Mouse (Mus musculus) embryo, embryonic 10.5 days (tissue): ENCODE measurements around the gene Gipc1.

Source experiments
- DNase-seq: peaks from one replicate; pipeline ENCODE4 v3.0.0-alpha.2; 2015; ENCODE audit warnings: low spot score

Gene Gipc1

DNA sequence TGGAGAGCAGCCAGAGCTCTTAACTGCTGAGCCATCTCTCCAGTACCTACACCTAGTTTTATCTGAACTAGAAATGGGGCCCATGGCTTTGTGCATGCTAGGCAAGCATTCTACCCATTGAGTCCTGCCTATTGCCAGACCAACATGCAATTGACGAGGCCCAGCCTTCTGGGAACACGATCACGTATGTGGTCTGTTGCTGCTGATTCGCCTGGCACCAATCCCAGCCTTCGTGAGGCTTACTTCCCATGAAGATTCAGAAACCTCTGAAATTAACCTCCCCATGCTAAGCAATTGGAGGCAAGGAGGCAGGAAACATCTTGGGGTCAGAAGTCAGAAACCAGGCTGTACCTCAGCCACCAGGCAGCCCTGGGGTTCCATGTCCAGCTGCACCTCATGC, 28.1 kb downstream of the Gipc1 start:
- DNase-seq, result no peak

DNA sequence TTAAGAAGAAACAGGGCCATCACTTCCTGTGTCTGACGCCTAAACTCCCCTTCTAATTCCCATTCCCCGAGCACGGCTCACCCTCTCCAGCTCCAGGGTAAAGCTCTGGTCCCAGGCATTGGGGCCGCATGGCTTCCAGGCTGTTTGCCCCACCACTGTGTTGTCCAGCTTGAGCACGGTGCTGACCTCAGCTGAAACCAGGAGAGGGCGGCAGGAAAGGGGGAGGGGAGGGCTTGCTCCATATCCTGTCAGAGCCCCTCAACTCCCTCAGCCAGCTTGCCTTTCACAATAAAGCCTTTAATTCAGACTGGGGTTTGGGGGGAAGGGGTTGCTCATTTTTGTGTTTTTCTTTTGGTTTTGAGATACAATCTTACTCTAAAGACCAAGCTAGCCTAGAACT, 28.6 kb downstream of the Gipc1 start:
- peak; percentile 67 for DNase-seq

DNA sequence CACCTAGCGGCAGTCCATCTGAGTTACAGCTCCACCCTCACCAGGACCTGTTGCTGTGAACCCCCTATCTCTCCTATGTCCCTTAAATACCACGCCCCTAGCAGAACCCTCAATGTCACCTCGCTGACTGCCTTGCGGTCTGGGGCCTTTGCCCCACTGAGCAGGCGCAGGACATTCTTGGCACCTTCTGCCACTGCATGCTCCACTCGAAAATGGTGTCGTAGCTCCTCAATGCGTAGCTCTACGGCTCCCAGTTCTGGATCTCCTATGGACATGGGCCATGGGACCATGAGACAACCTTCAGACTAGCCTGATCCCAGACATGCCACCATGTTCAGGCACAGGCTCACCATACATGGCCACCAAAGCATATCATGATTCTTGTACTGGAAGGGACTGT, 32.0 kb downstream of the Gipc1 start:
- DNase-seq, result no peak

DNA sequence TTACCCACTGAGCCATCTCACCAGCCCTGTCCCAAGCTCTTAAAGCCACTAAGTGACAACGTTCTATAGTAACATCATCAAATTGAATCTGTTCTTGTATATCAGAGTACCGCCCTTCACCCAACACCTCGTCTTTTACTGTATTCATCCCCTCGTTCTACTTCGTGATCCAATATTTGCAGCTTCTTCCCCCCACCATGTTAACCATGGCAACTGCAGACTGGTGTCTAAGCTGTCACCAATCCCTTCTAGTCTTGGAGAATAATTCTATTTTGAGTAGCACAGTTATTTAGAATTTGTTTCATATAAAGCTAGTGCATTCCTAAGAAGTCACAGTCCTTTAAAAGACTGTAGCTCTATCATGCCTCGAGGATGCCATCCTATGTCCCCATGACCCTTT, 36.8 kb downstream of the Gipc1 start:
- DNase-seq, result no peak

DNA sequence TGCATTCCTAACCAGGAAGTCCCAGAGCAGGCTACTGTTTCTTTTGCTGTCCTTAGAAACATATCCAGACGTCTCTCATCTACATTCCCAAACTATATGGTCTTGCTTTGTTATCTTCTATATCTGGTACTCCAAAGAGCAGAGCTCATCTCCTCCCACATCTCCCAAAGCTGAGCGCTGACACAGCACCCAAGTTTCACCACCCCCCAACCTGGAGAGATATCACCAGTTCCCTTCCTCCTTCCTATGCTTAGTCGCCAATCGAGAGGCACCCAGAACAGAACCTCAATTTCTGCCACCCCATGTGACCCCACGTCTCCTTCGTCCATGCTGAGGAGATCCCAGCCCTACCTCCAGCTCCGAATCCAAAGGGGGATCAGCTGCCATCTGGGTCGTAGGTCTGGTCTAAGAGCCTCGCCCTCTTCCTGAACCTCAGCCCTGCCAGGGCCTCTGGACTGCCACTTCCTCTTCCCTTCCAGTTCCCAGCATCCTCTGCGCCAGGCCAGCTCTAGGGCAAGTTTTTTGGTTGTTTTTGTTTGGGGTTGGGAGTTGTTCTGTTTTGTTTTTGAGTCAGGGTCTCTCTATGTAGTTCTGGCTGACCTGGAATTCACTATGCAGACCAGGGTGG, 41.2 kb downstream of the Gipc1 start:
- no peak for DNase-seq

DNA sequence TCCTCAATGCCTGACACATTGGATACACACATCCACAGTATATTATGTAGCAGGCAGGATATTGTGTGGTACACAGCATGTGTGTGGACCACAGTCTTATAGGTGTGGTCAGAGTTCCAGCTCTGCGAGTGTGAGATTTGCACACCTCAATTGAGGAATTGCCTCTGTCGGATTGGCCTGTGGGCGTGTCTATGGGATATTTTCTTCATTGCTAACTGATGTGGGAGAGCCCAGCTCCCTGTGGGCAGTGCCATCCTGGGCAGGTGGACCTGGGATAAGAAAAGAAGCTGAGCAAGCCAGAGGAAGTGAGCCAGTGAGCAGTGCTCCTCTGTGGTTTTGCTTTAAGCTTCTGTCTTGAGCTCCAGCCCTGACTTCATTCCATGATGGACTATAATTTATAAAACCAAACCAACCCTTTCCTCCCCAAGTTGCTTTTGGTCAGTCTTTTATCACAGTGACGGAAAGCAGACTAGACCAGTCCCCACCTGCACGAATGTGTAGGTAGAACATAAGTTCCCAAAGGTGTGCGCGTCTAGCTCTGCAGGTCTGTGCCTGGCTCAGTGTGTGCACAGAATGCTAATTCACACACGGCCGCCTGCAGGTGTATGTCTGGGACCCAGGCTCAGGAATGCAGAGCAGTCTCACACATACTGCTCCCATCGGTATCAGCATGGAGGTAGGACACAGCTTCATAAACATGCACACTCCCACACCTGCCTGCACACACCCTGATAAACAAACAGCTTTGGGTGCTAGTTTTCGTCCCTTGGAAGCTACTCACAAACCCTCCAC, 42.1 kb downstream of the Gipc1 start:
- no peak for DNase-seq

DNA sequence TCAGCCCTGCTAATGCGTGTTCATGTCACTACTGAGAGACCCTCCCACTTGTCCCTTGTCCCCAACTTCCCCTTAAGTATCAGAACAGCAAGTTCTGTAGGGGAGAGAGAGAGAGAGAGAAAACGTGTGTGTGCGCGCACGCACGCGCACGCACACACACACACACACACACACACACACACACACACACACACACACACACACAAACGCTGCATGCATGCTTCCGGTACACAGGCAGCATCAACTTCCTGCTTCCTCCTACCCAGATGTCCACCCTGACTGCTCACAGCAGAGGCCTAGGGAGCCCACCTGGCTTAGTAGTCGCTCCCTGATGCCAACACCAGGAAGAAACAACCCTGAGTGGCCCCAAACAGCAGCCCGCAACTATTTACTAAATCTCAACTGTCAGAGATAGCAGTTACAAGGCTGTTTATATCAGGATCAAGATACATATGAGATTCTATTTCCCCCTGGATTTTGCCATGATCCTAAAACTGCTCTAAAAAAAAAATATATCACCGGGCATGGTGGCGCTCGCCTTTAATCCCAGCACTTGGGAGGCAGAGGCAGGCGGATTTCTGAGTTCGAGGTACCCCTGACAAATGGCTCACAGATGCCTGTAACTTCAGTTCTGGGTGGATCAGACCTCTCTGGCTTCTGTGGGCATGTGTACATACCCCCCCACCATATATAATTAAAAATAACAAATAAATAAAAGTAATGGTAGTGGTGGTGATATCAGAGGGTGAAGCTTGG, 43.1 kb downstream of the Gipc1 start:
- no peak for DNase-seq

DNA sequence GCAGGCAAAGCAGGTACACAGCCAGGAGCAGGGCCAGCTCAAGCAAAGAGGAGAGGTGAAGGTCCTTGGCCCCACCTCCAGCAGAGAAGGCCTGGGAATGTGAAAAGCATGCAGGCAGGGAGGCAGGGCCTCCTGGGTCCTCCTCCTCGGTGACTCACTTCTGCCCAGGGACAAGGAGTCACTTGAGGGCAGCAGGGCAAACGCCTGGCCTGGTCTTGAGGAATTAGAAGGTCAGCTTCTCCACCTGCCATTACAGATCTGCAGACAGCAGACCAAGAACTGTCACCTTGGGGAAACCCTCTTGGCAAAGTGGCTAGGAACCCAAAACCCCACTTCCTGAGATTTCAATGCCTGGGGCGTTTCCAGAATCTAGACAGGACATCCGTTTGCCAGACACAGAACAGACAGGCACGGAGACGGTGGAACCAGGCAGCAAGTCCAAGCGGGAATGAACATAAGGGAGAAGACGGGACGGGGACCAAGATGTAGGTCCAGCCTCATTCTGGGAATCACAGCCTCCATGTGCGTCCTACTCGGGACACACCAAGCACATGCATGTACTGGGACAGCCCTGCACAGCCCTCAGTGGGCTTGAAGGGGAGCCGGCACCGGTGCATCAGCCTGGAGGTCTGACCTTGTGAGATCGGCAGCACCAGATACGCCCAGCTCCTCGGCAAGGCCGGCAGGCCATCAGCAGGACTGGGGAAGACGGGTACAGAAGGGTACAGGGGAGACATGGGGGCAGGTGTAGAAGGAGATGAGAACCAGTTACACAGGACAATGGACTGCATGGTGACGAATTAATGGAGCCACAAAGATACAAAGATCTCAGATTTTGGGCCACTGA, 45.1 kb downstream of the Gipc1 start:
- no peak for DNase-seq

DNA sequence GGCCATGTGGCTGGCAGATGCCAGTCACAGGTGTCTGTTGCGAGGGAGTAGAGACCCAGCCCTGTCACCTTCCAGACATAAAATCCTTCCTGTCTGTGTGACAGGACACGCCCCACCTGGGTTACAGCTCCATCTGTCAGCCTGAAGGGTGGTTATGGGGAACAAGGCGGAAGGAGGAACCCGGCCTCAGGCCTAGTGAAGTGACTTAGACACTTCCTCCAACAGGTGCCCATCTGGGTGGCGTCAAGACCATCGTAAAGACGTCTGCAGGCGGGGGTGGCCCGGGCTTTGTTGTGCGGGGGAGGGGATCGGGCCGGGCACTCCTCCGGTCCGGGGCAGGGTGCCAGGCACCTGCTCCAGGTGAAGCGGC, 45.8 kb downstream of the Gipc1 start:
- DNase-seq, result peak; percentile 39

DNA sequence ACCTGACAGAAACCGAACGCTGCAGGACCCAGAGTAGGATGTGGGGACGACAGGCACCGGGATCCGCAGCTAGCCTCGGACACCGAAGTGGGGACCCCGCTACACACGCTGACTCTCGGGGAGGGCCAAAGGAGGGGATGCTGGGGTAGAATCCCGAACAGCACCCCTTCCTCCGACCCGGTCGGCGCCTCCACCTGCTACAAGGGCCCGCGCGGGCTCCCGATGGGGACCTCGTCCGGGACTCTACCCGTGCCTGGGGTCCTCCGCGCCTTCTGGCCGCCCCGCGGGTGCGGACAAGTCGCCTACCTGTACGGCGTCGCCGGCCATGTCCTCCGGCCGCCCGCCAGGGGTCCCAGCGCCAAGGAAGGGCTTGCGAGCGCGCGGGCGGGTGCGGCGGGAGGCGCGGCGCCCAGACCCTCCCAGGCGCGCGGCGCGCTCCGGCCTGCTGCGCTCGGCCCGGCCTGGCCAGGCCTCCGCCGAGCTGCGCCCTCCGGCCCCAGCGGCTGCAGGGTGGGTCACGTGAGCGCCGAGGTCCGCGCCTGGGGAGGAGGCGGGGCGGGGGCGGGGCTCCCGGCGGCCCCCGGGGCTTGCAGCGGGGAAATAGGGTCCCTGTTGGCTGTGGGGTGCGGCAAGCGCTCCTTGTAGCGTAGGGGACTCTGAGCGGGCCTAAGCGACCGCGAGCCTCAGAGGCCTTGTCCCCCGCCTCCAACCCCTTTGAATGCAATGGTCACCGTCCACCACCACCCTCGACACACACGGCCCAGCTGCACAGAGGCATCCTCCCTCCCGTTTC, 46.4 kb downstream of the Gipc1 start, which contains the start of gene Pkn1:
Gene Pkn1 (minus strand): TSS at position 519 of the 793 bp plus-strand sequence.
- peak; percentile 83 for DNase-seq

DNA sequence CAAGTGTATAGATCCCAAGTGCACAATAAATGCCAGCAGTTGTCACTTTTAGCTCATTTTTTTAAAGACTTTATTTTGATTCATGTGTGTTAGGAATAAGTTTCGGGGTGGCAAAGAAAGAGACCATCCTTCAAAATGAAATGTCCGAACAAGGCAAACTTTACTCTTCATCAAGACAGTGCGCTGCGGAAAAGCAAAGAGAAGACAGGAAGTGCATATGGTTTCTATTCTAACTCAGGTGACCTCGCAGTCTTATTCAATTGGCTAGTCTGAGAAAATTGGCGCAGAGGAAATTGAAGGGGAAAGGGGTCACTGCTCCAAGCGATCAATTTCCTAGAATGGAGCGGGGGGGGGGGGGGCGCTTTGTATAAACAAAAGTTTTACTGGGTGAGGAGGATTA, 47.1 kb downstream of the Gipc1 start:
- DNase-seq, result peak; percentile 73

DNA sequence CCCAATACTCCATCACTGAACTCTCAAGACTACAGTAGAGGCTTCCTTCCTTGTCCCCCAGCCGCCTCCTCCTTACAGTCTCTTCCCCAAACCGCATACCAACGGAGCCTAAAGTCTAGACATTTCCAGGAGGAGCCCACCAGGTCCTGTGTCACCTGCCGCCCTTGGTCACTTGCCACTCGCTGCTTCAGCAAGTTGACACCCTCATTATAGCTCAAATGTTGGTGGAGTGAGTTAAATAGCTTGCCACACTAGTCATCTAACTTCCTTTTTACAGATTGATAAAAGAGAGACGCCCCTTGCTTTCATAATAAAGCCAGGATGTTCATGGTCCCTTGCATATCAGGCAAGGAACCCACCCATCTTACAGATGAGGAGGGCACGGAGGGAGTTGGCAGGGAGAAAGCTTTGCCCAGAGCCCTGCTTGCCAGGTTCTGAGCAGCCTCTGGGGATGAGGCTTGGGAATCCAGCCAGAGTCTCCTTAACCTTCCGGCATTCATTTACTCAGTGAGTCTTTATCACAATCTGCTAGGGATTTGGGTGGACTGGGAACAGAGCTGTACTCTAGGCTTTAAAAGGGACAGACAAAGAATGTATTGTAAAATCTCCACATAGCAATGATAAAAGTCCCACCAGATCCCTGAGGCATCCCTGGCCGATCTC, 48.1 kb downstream of the Gipc1 start:
- no peak for DNase-seq

DNA sequence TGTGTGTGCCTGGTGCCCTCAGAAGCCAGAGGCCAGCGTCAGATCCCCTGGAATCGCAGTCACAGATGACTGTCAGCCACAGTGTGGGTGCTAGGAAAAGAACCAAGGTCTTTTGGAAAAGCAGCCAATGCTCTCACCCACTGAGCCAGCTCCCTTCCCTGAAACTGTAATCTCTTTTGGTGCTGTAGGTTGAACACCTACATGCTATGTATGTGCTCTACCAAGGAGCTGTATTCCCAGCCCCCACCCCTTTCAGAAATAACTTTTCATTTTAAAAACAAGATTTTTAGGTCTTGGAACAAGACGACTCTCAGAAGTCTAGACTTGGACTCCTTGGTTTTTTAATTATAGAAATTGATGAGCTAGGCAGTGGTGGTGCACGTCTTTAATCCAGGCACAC, 50.9 kb downstream of the Gipc1 start:
- DNase-seq, result no peak

DNA sequence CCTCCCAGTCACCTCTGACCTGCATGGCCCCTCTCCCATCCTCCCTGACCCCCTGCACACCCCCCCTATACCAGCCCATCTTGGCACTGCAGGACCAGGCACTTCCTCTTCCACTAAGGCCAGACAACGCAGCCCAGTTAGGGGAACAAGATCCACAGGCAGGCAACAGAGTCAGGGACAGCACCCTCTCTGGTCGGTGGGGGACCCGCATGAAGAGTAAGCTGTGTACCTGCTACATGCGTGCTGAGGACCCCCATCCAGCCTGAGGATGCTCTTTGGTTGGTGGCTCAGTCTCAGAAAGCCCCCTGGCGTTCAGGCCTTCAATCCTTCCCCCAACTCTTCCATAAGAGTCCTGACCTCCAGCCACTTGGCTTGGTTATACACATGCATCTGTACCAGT, 53.9 kb downstream of the Gipc1 start:
- DNase-seq, result no peak

DNA sequence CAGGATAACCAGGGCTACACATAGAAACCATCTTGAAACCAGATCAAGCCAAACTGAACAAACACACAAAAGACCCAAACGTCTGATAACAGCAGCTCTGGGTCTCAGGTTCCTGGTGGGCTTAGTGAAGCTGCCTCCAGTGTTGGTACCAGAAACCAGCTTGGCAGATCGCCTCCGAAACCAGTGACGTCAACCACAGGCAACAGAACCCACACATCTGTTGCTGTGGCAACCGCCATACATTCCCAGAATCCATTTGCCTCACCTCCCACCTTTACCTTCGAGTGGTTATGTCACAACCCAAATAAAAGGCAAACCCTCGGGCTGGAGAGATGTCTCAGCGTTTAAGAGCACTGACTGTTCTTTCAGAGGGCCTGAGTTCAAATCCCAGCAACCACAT, 55.1 kb downstream of the Gipc1 start:
- DNase-seq, result no peak
